Mouse (Mus musculus): ENCODE results near the gene 1700037C18Rik.

- TF ChIP-seq CTCF (IDR thresholded peaks at IDR 0.05; ENCODE audit: borderline replicate concordance, extremely low read depth, insufficient read depth, insufficient read length) (no peak), POLR2A (IDR thresholded peaks at IDR 0.05; ENCODE audit: borderline replicate concordance, extremely low read depth, insufficient read depth, insufficient read length, poor library complexity, severe bottlenecking) (no peak)
Observed at GRCm38 (mm10) chr16:3848416-3848815, 60.1 kb downstream of the 1700037C18Rik start.
